Mouse (Mus musculus) kidney, adult 10 weeks (tissue): ENCODE measurements around the gene Zfp579. TPM values are rescaled to one million over a fixed set of nuclear protein-coding genes. Genes with fewer than 3 reads are reported as not detected.

Source experiments
- polyA plus RNA-seq: library from polyadenylated mRNA; stranded (reverse); fragments of 350-450 nt; fragmentation: Illumina TruSeq; extraction: RNeasy Lipid Tissue Mini Kit (QIAGEN cat#74804); gene quantifications from one replicate; pipeline ENCODE4 v1.2.3, GENCODE M21; 2014; ENCODE audit warnings: low read depth, low replicate concordance

Zfp579 gene
- 10.8 TPM for polyA plus RNA-seq

GRCm38 (mm10) chr7:4996003-4996895, at the start of gene Zfp579:
TSS of gene Zfp579 (minus strand) at chr7:4996158.

DNA sequence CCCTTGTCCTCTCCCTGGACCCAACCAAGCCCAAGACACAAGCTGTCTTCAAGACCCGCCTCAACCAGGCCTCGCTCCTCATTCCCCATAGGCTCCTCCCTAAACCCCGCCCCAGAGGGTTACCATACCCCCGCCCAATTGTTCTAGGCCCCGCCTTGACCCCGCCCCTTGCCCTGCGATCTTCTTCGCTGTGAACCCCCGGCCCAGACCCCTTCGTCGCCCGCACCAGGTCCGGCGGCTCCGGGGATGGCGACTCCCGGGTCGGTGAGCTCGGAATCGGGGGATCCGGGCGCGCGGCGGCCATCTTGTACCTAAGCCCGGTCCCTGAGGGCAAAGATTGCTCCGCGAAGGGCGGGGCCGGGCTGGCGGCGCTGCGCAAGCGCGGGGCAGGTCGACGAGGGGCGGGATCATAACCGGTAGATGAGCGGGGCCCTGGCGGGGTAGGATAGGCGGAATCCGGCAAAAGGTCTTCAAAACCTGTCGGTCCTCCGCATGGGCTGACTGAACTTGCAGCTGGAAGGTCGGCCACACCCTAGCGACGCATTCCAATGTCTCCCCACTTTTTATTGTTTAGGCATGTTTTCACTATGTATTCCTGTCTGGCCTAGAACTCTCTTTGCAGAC, 42.3 kb upstream of the Zfp579 start, which contains the start of gene Zfp784:
TSS of gene Zfp784 (minus strand) at position 338 of the 624 bp plus-strand sequence.

GRCm38 (mm10) chr7:5033818-5034217, 37.9 kb upstream of the Zfp579 start, which contains the start of gene 4632433K11Rik:
TSS of gene 4632433K11Rik (plus strand) at chr7:5034118.

DNA sequence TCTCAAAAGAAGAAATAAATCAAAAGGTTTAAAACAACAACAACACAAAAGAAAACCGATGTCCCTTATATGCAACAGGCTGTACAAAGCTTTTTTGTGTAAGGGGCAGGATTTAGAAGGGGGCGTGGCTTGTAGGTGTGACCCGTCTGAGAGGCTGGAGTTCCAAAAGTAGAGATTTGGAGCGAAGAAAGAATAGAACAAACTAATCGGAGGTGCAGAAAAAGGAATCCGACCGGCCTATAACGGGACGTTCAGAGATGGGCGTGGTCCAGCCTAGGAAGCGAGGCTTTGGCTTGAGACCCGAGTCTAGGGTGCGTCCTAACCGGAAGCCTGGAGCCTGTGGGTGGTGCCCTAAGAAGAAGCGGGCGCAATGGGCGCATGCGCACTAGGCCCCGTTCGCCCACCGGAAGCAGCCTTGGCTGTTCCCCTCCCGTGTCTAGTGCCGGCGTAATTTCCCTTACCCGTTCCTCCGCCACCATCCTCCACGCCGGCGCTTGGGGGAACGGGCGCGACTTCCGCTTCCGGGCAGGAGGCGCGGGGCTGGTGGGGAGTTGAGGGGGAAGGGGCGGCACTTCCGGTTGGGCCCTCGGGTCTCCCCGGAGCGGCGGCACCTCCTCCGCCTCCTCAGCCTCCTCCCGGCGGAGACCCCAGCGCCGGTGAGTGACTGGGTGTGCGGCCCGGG, 24.2 kb upstream of the Zfp579 start, which contains the start of the genes Zfp865 and Ccdc106:
TSS of gene Zfp865 (plus strand) at position 377 of the 682 bp plus-strand sequence.
TSS of gene Ccdc106 (plus strand) at position 554 of the 682 bp plus-strand sequence.

GRCm38 (mm10) chr7:5015118-5016001, 19.4 kb upstream of the Zfp579 start, which contains the start of gene Gm44973:
TSS of gene Gm44973 (plus strand) at chr7:5015496.

DNA sequence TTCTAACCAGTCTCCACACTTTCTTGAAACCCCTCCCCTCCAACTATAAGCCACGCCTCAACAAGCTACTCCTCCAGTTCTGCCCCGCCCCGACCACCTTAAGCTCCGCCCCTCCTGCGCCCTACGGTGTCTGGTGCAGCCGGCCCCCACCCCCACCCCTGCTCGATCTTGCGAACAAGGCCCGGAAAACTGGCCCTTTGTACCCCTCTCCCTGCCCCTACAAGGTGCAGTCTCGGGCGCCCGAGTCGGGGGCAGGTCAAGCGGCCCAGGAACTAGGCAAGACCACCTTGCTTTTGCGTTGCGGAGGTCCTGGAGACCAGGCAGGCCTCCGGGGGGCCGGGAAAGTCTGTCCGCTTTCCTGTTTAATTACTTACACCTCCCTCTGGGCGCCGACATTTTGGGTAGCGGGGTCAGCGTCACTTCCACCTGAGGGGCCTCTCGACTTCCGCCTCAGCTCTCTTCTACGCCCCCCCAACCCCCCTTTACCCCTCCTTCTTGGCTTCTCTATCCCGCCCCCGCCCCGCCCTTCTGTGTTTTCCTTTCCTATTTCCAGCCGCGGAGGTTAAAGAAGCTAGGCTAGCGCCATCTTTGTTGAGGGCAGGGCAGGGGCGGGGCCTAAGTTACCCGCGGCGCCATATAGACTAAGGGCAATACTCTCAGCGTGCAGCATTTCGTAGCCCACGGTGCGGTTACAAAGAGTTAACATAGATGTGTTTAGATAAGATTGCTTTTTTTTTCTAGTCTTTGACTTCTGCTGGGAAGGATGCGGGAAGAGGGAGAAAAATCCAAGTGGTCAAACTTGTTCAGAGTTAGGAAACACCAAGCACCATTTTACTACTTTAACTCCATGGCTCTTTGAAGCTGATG, 18.5 kb upstream of the Zfp579 start, which contains the start of the genes Zfp524 and Fiz1:
TSS of gene Zfp524 (plus strand) at position 165 of the 867 bp plus-strand sequence.
TSS of gene Fiz1 (minus strand) at position 447 of the 867 bp plus-strand sequence.

DNA sequence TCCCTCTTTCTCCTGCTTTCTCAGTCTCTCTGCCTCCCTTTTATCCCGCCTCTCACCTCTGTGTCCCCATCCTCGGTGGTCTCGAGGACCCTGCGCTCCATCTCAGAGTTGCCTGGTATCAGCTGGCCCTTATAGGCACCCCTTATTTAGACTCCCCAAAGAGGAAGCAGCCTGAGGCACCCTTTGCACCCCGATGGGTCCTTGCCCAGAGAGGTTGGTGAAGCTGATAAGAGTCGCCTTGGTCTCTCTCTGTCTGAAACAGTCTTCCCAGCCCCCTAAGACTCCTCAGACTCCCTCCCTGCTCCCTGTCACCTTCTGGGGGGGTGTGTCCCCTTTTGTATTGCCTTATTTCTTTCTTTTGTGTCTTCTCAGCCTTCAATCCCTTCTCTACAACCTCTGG, 24.9 kb downstream of the Zfp579 start, which contains the start of gene Sbk3:
TSS of gene Sbk3 (minus strand) at position 101 of the 400 bp plus-strand sequence.

DNA sequence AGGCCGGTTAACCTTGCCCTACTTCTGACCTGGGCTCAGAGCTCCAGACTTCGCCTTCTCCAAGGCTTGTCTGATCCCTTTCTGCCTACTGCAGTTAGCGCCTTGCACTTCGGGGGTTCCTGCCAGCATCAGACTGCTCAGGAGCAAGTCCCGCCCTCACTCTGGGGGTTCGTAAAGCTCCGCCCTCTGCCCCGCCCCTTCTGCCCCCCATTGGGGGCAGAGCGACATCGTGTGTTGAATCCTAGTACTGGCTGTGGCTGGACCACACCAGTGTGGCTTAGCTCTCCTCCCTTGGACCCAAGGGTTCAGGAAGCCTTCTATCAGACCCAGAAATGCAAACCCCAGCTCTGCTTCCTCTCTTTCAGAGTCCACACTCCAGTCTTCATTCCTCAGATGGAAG, 31.7 kb downstream of the Zfp579 start, which contains the start of gene Sbk2:
TSS of gene Sbk2 (minus strand) at position 135 of the 400 bp plus-strand sequence.

Other genes with a start within 250 kb of the Zfp579 start
- not detected for gene Cox6b2, start 243.1 kb downstream of the Zfp579 start, polyA plus RNA-seq
- not detected for gene Fam71e2, start 224.9 kb downstream of the Zfp579 start, polyA plus RNA-seq
- 0.20 TPM for gene Il11, start 213.3 kb downstream of the Zfp579 start, polyA plus RNA-seq
- gene Tmem190, start 213.2 kb downstream of the Zfp579 start, polyA plus RNA-seq, result not detected
- 1.3 TPM for gene Tmem238, start 206.5 kb downstream of the Zfp579 start, polyA plus RNA-seq
- gene Rpl28, start 203.3 kb downstream of the Zfp579 start, polyA plus RNA-seq, result 11.3 TPM
- gene Ube2s, start 183.6 kb downstream of the Zfp579 start, polyA plus RNA-seq, result 2.9 TPM
- gene Shisa7, start 151.5 kb downstream of the Zfp579 start, polyA plus RNA-seq, result 3.2 TPM
- gene Isoc2b, start 125.9 kb downstream of the Zfp579 start, polyA plus RNA-seq, result 2.9 TPM
- 5.4 TPM for gene Isoc2a, start 119.0 kb downstream of the Zfp579 start, polyA plus RNA-seq
- not detected for gene Gm36210, start 89.6 kb downstream of the Zfp579 start, polyA plus RNA-seq
- not detected for gene Zfp628, start 80.9 kb downstream of the Zfp579 start, polyA plus RNA-seq
- 0.57 TPM for gene Nat14, start 74.1 kb downstream of the Zfp579 start, polyA plus RNA-seq
- gene Ssc5d, start 70.4 kb downstream of the Zfp579 start, polyA plus RNA-seq, result not detected
- not detected for gene Sbk2, start 31.8 kb downstream of the Zfp579 start, polyA plus RNA-seq
- not detected for gene Sbk3, start 25.0 kb downstream of the Zfp579 start, polyA plus RNA-seq
- gene Zfp524, start 18.3 kb upstream of the Zfp579 start, polyA plus RNA-seq, result not detected
- gene Fiz1, start 18.5 kb upstream of the Zfp579 start, polyA plus RNA-seq, result 11.1 TPM
- gene Gm44973, start 19.3 kb upstream of the Zfp579 start, polyA plus RNA-seq, result not detected
- 2.9 TPM for gene Zfp865, start 24.2 kb upstream of the Zfp579 start, polyA plus RNA-seq
- gene Ccdc106, start 24.4 kb upstream of the Zfp579 start, polyA plus RNA-seq, result 0.49 TPM
- gene 4632433K11Rik, start 38.0 kb upstream of the Zfp579 start, polyA plus RNA-seq, result 3.2 TPM
- gene Zfp784, start 42.3 kb upstream of the Zfp579 start, polyA plus RNA-seq, result 5.4 TPM
- 0.57 TPM for gene Zfp580, start 55.4 kb upstream of the Zfp579 start, polyA plus RNA-seq
- gene U2af2, start 66.0 kb upstream of the Zfp579 start, polyA plus RNA-seq, result 6.9 TPM
- 0.93 TPM for gene Epn1, start 84.1 kb upstream of the Zfp579 start, polyA plus RNA-seq
- gene Rfpl4, start 120.8 kb upstream of the Zfp579 start, polyA plus RNA-seq, result not detected
- 3.3 TPM for gene Rasl2-9, start 129.8 kb upstream of the Zfp579 start, polyA plus RNA-seq
- gene Vmn1r55, start 153.5 kb upstream of the Zfp579 start, polyA plus RNA-seq, result not detected
- not detected for gene Vmn1r56, start 200.6 kb upstream of the Zfp579 start, polyA plus RNA-seq
- not detected for gene Vmn1r57, start 222.3 kb upstream of the Zfp579 start, polyA plus RNA-seq